Mouse (Mus musculus): ENCODE data around the gene Actr6.
A peak's percentile ranks its signal among the peaks of the same experiment; 100 is the strongest.

Gene Actr6

GRCm38 (mm10) chr10:89732001-89732794 lies at the start of gene Actr6:
Actr6 (minus strand) TSS chr10:89732295.
- DNase-seq: peak; percentile 95 to 96

DNA sequence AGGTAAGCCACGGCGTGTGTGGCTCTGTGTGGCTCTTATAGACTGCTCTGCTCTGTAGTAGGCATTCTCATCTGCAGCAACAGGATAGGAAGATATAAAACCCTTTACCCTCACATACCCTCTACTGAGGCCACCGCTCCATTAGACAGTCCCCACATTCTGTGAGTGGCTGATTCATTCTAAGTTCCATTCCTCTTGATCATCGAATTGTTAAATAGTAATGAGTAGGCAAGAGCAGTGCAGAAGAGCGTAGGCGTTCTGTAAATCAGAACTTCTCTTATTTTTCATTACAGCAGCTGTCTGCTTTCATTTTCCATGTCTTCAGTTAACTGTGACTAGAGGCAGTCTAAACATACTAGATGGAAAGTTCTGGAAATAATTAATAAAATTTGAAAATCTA lies 43.9 kb upstream of the Actr6 start:
- no peak for DNase-seq

- no peak for DNase-seq
These were observed 39.8 kb upstream of the Actr6 start for GRCm38 (mm10) chr10:89771894-89772293.

GRCm38 (mm10) chr10:89769096-89769495 lies 37.0 kb upstream of the Actr6 start:
- DNase-seq: no peak

DNA sequence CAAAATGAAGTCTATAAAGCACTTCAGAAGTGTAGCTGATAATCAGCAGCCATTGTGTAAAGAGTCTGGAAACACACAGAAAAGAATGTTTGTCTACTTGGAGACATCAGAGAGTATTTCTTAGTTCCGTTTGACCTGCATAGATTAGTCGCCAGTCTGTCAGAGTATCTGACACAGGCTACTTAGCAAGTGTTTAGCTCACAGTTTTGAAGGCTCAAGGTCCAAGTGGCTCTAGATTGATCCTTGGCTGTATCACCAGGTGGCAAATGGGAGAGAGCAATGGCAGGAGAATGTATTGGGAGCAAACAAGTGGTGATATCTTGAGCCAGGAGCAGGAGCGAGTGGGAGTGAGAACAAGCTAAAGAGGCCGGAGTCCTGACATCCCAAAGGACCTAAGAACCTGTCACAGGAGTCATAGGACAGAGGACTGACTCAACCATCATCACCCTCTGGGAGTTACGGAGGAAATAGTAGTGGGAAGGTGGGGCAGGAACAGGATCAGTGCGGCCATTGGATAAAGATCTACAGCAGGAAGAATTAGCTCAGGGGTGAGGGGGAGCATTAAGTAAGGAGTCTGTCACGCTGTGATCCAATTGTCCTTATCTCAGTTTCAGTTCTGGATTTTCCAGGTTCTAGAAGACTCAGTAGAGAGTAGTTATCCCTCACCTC lies 36.4 kb upstream of the Actr6 start:
- no peak for DNase-seq

DNA sequence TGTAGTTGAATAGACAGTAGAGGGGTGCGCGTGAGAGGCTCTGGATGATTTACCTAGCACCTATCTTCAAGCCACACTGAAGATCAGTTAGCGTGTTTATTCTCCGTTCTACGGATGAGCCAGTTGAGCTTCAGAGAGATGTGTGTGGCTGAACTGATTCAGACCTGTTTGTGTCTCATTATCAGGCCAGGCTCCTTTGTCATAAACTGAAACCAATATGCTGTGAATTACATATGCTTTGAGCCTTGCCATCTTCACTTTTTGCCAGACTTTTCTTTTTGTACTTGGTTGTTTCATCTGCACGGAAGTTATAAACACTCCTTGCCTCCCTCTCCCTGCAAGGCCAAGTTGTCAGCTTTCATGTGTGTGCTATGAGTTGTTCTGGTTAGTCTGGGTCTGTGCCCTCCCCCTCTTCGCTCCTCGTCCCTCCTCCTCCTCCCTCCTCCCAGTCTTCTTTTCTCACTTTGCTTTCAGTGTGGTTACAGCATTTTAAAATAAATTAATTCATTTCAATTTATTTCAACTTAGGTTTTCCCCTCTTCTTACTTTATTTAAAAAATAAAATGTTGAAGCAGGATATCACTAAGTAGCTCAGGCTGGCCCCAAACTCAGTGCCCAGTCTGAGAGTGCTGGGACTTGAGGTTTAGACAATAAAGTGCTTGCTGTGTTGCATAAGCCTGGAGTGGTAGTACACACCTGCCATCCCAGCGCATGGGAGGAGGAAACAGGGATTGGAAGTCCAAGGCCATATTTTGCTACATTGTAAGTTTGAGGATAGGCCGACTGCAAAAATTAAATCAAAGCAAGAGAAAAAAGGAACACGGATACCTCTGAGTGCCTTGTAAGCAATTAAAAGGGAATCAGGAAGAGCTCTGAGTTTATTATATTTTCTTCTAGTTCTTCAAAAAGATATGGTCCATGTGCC lies 34.0 kb upstream of the Actr6 start:
- DNase-seq: no peak

GRCm38 (mm10) chr10:89764457-89765121 lies 32.5 kb upstream of the Actr6 start:
- no peak for DNase-seq

- no peak for DNase-seq
These were observed 28.7 kb upstream of the Actr6 start for GRCm38 (mm10) chr10:89760772-89761171.

GRCm38 (mm10) chr10:89755231-89755630 lies 23.1 kb upstream of the Actr6 start:
- no peak for DNase-seq

- no peak for DNase-seq
These were observed 19.0 kb upstream of the Actr6 start for GRCm38 (mm10) chr10:89751069-89751468.

GRCm38 (mm10) chr10:89748619-89749018 lies 16.5 kb upstream of the Actr6 start:
- no peak for DNase-seq

DNA sequence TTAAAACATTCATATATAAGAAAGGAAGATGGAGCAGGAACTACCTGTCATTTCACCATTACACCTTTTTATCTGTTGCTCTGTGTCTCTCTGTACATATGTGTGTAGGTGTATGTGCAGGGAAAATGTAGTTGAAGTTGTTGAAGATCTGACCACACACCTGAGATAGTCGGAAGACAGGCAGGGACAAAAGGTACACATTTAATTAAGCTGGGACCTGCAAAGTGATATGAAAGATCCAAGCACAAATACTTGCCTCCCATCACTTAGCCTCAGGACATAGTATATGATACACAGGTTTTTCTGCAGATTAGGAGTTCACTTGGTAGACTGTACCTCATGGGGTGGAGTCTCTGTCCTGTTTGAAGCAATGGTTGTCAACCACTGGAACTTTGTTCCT lies 15.8 kb upstream of the Actr6 start:
- no peak for DNase-seq

- DNase-seq: peak in 1 of 2 experiments; percentile 9
These were observed 15.3 kb upstream of the Actr6 start for GRCm38 (mm10) chr10:89747221-89747905.

- no peak for DNase-seq
These were observed 14.5 kb upstream of the Actr6 start for GRCm38 (mm10) chr10:89746581-89746980.

GRCm38 (mm10) chr10:89745666-89746020 lies 13.5 kb upstream of the Actr6 start:
- no peak for DNase-seq

- DNase-seq: peak; percentile 93
These were observed 13.0 kb upstream of the Actr6 start, which contains the start of gene Uhrf1bp1l for GRCm38 (mm10) chr10:89744871-89745665. Uhrf1bp1l (plus strand) TSS chr10:89744991.

GRCm38 (mm10) chr10:89744341-89744740 lies 12.2 kb upstream of the Actr6 start:
- DNase-seq: peak; percentile 28 to 32

- DNase-seq: no peak
These were observed 11.2 kb upstream of the Actr6 start for GRCm38 (mm10) chr10:89743266-89743665.

GRCm38 (mm10) chr10:89740995-89741394 lies 8.9 kb upstream of the Actr6 start:
- DNase-seq: peak; percentile 34 to 37

DNA sequence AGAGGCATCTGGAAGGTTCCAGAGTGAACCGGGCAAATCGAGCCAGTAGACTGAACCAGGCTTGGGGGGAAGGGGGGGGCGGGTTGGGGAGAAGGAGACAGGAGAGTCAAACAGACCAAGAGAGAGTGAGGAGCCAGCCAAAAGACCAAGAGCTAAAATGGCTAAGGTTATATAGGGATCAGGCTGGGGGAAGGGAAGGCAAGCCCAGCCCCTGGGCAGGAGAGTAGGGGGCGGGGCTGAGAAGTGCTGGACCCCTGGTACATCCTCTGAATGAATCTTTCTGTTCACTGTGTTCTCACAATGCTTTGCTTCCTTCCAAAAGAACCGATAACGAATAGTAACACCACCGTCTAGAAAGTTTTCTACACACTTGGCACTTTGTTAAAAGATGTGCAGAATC lies 7.6 kb upstream of the Actr6 start:
- DNase-seq: no peak

DNA sequence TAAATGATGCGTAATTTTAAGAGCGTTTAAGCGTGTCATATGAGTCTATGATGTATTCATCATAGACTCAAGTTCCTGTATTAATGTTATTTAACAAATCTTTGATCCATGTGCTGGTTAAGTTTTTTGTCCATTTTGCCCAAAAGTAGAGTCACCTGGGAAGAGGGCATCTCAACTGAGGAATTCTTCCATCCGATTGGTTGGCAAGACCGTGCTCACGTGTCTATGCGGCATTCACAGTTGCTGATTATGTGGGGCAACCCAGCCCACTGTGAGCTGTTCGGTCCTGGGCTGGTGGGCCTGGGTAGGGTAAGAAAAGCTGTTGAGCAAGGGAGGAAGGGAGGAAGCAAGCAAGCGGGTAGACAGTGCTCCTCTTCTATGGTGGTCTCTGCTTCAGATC lies 6.3 kb upstream of the Actr6 start:
- DNase-seq: no peak

All from B cell, adult 2 months (primary cell).